Mouse (Mus musculus) heart, adult 10 weeks (tissue): ENCODE results near the gene Tspan13. TPM values are rescaled to one million over a fixed set of nuclear protein-coding genes. Genes with fewer than 3 reads are reported as not detected.

Experiments
- polyA plus RNA-seq: library from polyadenylated mRNA; stranded (reverse); fragments of 350-450 nt; fragmentation: Illumina TruSeq; extraction: RNeasy Lipid Tissue Mini Kit (QIAGEN cat#74804); gene quantifications from one replicate; pipeline ENCODE4 v1.2.3, GENCODE M21; 2014; ENCODE audit warnings: low read depth, low replicate concordance

Gene Tspan13
- polyA plus RNA-seq, result 48.2 TPM

GRCm38 (mm10) chr12:36042348-36042778 is at the start of gene Tspan13:
TSS of gene Tspan13 (minus strand) at chr12:36042500.

GRCm38 (mm10) chr12:35992711-35993110 is 49.6 kb downstream of the Tspan13 start, which contains the start of gene Agr2:
TSS of gene Agr2 (plus strand) at chr12:35992907.

Other genes starting within 250 kb of the Tspan13 start
- gene Agr3, start 116.9 kb downstream of the Tspan13 start, polyA plus RNA-seq, result not detected
- gene Agr2, start 49.6 kb downstream of the Tspan13 start, polyA plus RNA-seq, result not detected
- gene Ankmy2, start 114.6 kb upstream of the Tspan13 start, polyA plus RNA-seq, result 14.2 TPM
- gene Bzw2, start 115.6 kb upstream of the Tspan13 start, polyA plus RNA-seq, result 183 TPM
- not detected for gene Lrrc72, start 210.9 kb upstream of the Tspan13 start, polyA plus RNA-seq